Mouse (Mus musculus) spleen, postnatal 10 days (tissue): ENCODE data around the gene Cpb1.

Experiments used
- DNase-seq, 2 experiments: peaks; one replicate each; pipeline ENCODE4 v3.0.0; 2021 to 2022; ENCODE audit warnings: low spot score in 2 of 2

Gene Cpb1

GRCm38 (mm10) chr3:20275633-20276032 lies at the start of gene Cpb1:
Gene Cpb1, minus strand, starts transcription at chr3:20275733.
- DNase-seq = no peak

- DNase-seq = no peak
These were observed 41.7 kb upstream of the Cpb1 start for GRCm38 (mm10) chr3:20317233-20317632.

- no peak for DNase-seq
These were observed 33.6 kb upstream of the Cpb1 start for GRCm38 (mm10) chr3:20309142-20309541.

- no peak for DNase-seq
These were observed 31.7 kb upstream of the Cpb1 start for GRCm38 (mm10) chr3:20307256-20307655.

GRCm38 (mm10) chr3:20304758-20305352 lies 29.3 kb upstream of the Cpb1 start:
- DNase-seq = no peak

- DNase-seq = no peak
These were observed 20.0 kb upstream of the Cpb1 start for GRCm38 (mm10) chr3:20295546-20295945.

- no peak for DNase-seq
These were observed 19.2 kb upstream of the Cpb1 start for GRCm38 (mm10) chr3:20294542-20295348.

GRCm38 (mm10) chr3:20291370-20291769 lies 15.8 kb upstream of the Cpb1 start:
- DNase-seq = no peak

- DNase-seq = no peak
These were observed 13.2 kb upstream of the Cpb1 start for GRCm38 (mm10) chr3:20288761-20289160.

GRCm38 (mm10) chr3:20281796-20282195 lies 6.3 kb upstream of the Cpb1 start:
- DNase-seq = no peak

DNA sequence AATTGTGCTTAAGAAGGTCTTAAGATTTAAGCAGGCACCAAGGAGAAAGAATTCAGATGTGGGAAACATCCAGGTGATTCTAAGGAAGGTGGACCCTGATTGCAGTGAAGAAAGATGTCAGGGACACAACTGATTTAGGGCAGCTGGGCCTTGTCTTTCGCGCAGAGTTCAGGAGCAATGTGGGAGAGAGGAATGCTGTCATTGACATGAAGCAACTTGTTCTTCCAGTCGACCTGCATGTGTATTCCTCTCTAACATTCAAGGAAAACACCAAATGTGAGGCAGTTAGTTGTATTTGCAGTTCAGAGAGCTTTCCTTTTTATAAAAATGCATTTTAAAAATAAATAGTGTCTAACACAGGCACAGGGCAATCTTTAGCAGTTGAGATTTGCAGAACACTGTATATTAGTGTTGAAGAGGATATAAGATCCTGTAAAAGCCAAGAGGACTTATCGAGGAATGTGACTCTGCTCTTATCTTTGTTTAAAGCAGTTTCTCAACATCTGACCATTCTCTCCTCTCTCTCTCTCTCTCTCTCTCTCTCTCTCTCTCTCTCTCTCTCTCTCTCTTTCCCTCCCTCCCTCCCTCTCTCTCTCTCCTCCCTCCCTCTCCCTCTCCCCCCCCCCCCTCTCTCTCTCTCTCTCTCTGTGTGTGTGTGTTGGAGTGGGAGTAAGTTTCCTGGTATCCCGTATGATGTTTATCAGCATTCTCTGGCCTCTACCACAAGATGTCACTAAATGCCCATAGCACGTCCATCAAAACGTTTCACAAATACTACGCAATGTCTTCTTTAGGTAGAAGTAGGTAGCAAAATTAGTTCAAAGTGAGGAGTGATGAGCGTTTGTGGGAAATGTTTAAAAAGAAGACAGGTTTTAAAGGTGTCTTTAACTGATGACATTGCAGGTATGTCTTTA lies 20.7 kb downstream of the Cpb1 start:
- no peak for DNase-seq

GRCm38 (mm10) chr3:20243913-20244312 lies 31.6 kb downstream of the Cpb1 start:
- DNase-seq = no peak

DNA sequence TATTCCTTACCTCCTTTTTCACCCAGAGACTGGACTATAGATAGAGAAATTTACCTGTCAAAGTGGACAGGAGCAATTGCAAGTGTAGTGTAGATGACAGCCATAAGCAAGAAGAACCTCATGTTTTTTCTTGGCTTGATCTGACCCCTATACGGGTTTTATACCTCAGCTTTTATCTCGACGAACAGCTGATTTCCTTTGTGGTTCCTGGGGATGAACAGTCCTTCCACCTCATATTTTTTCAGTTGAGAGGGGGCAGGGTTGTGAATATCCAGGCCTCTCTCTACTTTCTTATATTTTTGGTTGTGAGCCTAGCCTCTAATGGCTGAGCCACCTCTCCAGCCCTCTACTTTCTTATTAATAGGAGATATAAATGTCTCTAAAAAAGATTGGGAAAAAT lies 33.5 kb downstream of the Cpb1 start, which contains the start of gene Cpa3:
Gene Cpa3 (minus strand): TSS at position 132 of the 400 bp plus-strand sequence.
- DNase-seq = no peak

DNA sequence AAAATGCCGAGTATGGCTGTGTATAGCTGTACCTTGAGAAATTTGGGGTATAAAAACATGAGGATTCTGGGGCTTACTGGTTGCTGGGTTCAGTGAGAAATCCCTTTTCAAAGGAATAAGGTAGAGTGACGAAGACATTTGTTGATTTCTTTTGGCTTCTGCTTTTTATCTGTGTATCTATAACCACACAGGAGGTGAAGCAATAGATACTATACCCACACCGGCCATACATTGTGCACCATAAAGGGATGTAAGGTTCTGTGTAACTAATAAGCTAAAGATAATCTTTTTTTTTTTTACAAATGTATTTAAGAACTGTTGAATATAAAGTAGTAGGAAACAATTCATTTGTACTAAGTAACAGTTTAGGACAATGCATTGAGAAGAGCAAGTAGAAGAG lies 35.8 kb downstream of the Cpb1 start:
- no peak for DNase-seq

DNA sequence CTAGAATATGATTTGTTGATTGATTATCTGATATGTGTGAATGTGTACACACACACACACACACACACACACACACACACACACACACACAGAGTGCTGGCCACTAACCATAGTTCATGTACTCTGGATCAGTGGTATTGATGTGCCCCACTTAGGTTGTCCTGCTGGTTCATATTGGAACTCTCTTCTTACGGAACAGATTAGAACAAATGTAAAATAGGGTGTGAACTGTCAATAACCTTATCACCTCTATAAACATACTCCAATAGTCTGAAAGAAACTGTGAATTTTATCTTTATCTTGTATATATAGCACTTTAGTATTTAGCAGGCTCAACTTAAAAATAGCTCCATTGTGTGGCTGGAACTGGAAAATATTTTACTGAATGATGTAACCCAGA lies 38.6 kb downstream of the Cpb1 start:
- no peak for DNase-seq

DNA sequence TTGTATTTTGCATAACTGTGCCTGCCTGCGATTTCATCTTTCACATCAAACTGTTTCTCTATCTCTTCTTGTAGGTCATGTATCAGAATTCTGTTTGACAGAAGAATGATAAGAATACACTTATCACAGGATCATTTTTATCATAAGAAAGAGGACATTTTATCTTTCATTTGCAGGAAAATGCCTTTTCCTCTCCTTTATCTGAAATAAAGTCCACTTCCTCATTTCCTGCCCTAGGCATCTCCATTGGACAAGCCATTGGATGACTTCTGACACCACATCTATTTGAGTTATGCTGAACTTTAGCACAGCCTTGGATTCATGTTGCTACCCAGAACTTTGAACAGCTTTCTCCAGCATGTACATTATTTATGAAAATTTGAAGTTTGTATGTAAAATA lies 46.5 kb downstream of the Cpb1 start:
- DNase-seq = no peak

GRCm38 (mm10) chr3:20225429-20225828 lies 50.1 kb downstream of the Cpb1 start:
- no peak for DNase-seq

GRCm38 (mm10) chr3:20222926-20223698 lies 52.4 kb downstream of the Cpb1 start:
- no peak for DNase-seq

- no peak for DNase-seq
These were observed 53.4 kb downstream of the Cpb1 start for GRCm38 (mm10) chr3:20222136-20222535.

DNA sequence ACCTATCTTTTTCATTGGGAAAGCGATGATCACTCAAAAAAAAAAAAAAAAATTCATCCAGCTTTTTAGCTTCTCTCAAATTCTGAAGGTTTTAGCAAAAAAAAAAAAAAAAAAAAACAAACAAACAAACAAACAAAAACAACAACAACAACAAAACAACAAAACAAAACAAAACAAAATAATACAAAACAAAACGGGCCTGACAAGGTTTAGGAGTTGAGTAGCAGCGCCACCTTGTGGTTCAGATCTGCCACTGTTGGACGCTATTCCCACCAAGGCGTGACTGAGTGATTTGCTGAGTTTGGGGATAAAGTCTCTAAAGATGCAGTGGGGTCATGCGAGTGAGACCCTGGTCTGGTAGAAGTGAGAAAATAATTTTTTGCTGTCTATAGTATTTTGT lies 76.7 kb downstream of the Cpb1 start:
- peak; percentile 22 to 65 for DNase-seq
